Mouse (Mus musculus): ENCODE results near the gene Stxbp3.

GRCm38 (mm10) chr3:108880544-108881507 is 40.5 kb upstream of the Stxbp3 start:
- no peak for TF ChIP-seq CTCF (IDR thresholded peaks at IDR 0.05; ENCODE audit: extremely low read depth, insufficient read depth, insufficient read length, insufficient replicate concordance)
- no peak for TF ChIP-seq POLR2A (IDR thresholded peaks at IDR 0.05; ENCODE audit: low read depth, low read length)

All from spleen, adult 2 months (tissue).